Mouse (Mus musculus): ENCODE measurements around the gene Cav3. TPM values are rescaled to one million over a fixed set of nuclear protein-coding genes. Genes with fewer than 3 reads are reported as not detected.

Cav3 gene
- total RNA-seq, 2 experiments from 2014 or later: 0.55 to 0.94 TPM

GRCm38 (mm10) chr6:112494620-112495081 is 35.3 kb downstream of the Cav3 start:
- no peak for DNase-seq (ENCODE audit: low spot score in 2 of 2)

- DNase-seq (ENCODE audit: low spot score in 2 of 2): no peak
Measured at GRCm38 (mm10) chr6:112495219-112495618, 35.9 kb downstream of the Cav3 start.

DNA sequence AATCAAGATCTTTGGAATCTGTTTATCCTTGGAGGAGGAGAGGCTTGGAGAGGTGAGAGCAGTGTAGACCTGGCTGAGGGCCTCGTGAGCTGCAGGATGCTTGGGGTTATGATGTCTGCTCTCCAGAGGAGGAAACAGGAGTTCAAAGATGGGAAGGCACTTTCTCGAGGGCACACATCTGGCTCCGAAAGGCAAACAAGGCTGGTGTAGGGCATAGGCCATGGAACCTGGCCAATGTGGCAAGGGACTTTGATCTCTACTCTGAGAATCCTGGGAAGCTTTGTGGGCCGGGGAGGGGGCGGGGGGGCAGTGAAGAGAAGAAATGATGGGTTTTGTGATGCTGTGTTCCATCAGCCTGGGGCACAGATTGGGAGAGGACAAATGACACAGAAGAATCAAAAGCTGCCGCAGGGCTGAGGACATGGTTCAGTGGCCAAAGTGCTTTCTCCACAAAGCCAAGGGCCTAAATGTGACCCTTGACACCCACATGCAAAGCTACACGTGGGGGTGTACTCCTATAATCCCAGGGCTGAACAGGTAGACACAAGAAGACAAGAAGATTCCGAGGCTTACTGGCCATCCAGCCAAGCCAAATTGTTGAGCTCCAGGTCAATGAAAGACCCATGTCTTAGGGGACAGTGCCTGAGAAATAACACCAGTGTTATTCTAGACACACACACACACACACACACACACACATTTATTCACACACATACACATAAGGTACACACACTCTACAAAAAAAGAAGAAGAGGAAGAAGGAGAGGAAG is 37.2 kb downstream of the Cav3 start:
- no peak for DNase-seq (ENCODE audit: low spot score in 2 of 2)

DNA sequence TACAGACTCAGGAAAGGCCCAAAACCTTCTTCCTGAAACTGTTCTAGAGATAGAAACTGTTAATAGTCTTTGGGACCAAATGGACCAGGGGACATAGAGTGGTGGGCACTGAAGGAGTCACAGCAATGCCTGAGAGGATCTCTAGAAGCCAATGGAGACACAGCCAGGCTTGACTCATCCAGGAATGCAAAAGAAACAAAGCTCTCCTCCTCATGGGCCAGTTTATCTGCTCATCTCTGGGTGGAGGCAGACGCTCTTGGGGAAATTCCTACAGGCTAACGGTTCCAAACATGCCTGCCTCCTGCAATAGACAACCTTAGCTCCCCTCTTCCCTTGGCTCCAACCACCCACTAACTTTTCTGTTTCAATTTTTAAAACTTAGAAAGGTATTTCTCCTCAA is 38.2 kb downstream of the Cav3 start:
- no peak for DNase-seq (ENCODE audit: low spot score in 2 of 2)

DNA sequence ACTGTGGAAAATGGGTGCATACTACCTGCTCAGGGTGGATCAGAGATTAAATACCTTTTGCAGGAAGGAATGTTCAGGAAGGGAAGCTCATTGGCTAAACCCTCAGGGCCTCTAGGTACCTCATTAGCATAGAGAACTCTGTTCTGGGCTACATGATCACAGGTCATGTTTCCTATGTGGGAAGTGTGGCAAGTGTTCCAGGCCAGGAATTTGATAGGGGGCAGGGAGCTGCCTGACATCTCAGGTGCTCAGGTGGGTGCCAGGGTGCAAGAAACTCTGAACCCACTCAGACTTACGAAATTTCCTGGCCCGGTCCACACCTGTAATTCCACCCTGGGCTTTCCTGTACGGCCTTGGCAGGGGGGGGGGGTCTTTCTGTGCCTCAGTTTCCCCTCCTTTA is 39.4 kb downstream of the Cav3 start:
- DNase-seq (ENCODE audit: low spot score in 2 of 2): no peak

DNA sequence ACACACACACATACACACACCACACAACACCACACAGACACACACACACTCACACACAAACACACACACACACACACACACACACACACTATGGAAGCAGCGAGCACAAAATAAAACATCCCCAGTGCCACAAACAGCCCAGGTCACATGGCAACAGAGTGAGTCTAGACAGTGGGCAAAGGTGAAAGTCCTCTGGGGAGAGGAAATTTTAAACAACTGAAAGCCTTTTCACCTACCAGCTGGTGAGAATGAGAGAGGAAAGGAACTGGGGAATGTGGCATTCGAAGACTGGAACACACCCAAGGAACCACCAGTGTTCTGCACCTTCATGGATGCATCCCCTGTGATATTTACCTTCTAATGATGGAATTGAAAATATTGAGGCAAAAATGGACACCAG is 40.2 kb downstream of the Cav3 start:
- DNase-seq (ENCODE audit: low spot score in 2 of 2): no peak

DNA sequence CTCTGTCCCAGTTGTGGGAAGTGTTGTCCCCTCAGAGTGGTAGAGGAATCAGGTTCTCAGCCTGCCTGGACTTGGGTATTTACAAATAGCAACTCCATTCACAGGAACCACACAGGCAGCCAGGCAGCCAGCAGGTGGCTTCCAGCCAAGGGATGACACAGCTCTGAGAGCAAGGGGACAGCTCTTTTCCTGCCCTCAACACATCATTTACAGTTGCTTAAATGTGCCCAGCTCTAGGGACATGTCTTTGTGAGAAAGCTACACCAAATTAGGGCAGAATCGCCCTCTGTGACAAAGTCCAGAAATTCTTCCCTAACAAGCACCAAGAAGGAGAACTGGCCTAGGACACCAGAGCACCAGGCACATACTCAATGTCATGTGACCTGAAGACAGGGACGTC is 41.9 kb downstream of the Cav3 start:
- DNase-seq (ENCODE audit: low spot score in 2 of 2): peak; percentile 28 to 42

GRCm38 (mm10) chr6:112507617-112508016 is 48.3 kb downstream of the Cav3 start:
- DNase-seq (ENCODE audit: low spot score in 2 of 2): no peak

DNA sequence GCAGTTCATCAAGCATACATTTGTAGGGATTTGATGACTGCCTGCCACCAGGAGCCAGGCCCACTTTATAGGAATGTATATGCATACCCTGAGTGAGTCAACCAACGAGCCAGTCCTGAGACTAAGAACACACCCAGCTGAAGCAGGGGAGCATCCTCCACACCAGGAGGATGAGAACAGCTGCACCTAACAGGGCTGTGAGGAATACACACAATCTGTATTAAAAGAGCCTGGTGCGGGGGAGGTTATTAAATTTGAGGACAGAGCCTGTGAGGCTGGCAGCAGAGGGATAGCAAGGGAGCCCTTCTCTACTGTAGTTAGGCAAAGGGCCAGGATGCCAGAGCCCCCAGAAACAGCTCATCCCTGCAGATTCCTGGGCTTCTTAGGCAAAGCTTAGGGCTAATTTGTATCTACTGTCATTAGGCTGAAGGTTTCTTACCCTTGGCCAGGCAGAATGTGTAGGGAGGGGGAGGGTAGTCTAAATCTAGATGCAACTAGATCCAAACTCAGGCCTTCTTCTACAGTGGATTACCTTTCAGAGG is 50.4 kb downstream of the Cav3 start:
- DNase-seq (ENCODE audit: low spot score in 2 of 2): no peak

- DNase-seq (ENCODE audit: low spot score in 2 of 2): peak; percentile 39 to 59
Measured at GRCm38 (mm10) chr6:112510346-112510745, 51.0 kb downstream of the Cav3 start.

GRCm38 (mm10) chr6:112514591-112514990 is 55.3 kb downstream of the Cav3 start:
- no peak for DNase-seq (ENCODE audit: low spot score in 2 of 2)

GRCm38 (mm10) chr6:112516496-112516895 is 57.2 kb downstream of the Cav3 start:
- DNase-seq (ENCODE audit: low spot score in 2 of 2): no peak

- no peak for DNase-seq (ENCODE audit: low spot score in 2 of 2)
Measured at GRCm38 (mm10) chr6:112517572-112517971, 58.3 kb downstream of the Cav3 start.

GRCm38 (mm10) chr6:112517991-112518390 is 58.7 kb downstream of the Cav3 start:
- no peak for DNase-seq (ENCODE audit: low spot score in 2 of 2)

Other genes with a start within 250 kb of the Cav3 start
- 1 to 10 TPM; 5.4 to 6.0 TPM for gene Lmcd1, start 185.7 kb upstream of the Cav3 start, total RNA-seq (2021)
- under 1 TPM; 0.38 to 0.65 TPM for gene Ssu2, start 71.5 kb upstream of the Cav3 start, total RNA-seq (2021)
- gene Oxtr, start 30.4 kb downstream of the Cav3 start, total RNA-seq (2021): 10 to 100 TPM in 1 of 2 experiments, 1 to 10 TPM in 1; 8.2 to 10.7 TPM
- gene Rad18, start 237.2 kb downstream of the Cav3 start, total RNA-seq (2021): 1 to 10 TPM; 8.1 to 9.0 TPM

Data from layer of hippocampus, postnatal 14 days (tissue).